ENCODE assay signal across 9 mouse cellular contexts in genomic region chr13:108317414-108317813, GRCm38 (mm10). TPM values are rescaled to one million over a fixed set of nuclear protein-coding genes. Genes with fewer than 3 reads are reported as not detected.
DNase-seq lines count a peak whose midpoint lies in the region; ATAC-seq lines count a peak whose summit lies in the region.
"Had no signal": no experiment of that assay in that cellular context is flagged by ENCODE, and none has a peak within 500 bp of the region (broad histone marks: within the 10 kb centered on the region; RNA-seq: fewer than 3 reads in every experiment).

No protein-coding gene starts in this region.

- peaks cover 4% of the 10 kb centered on the region; the same call in 1 of the 2 replicates for H3K9me3 ChIP-seq in heart, embryonic 16.5 days (replicated peaks; ENCODE audit: control insufficient read depth, low read length)
- H3K9me3 ChIP-seq in neural tube, embryonic 12.5 days: no peaks in the 10 kb centered on the region
- no peaks in the 10 kb centered on the region for H3K9me3 ChIP-seq in neural tube, embryonic 15.5 days (replicated peaks)
- H3K9me3 ChIP-seq in limb, embryonic 10.5 days (replicated peaks): no peaks in the 10 kb centered on the region
- no peaks in the 10 kb centered on the region for H3K9me3 ChIP-seq in neural tube, embryonic 13.5 days

- 79% methylated on average over 2 of the region's 2 CpGs for WGBS in heart, embryonic 16.5 days
- WGBS in neural tube, embryonic 12.5 days: 89% methylated on average over 2 of the region's 2 CpGs
- 95% methylated on average over 2 of the region's 2 CpGs for WGBS in neural tube, embryonic 15.5 days
- WGBS in limb, embryonic 10.5 days: 93% methylated on average over 2 of the region's 2 CpGs
- WGBS in neural tube, embryonic 13.5 days: 88% methylated on average over 2 of the region's 2 CpGs

- no peak overlapping the region for H3K9ac ChIP-seq in heart, embryonic 16.5 days (ENCODE audit: low read length)
- no peak overlapping the region for H3K9ac ChIP-seq in neural tube, embryonic 12.5 days
- no peak overlapping the region for H3K9ac ChIP-seq in neural tube, embryonic 15.5 days (replicated peaks)
- no peak overlapping the region for H3K9ac ChIP-seq in neural tube, embryonic 13.5 days

- ATAC-seq in heart, embryonic 16.5 days (replicated peaks; ENCODE audit: extremely low read depth, insufficient read depth, low FRiP score): no peak
- no peak for ATAC-seq in neural tube, embryonic 12.5 days (ENCODE audit: low FRiP score, low read depth)
- ATAC-seq in neural tube, embryonic 15.5 days (ENCODE audit: low FRiP score): no peak
- no peak for ATAC-seq in neural tube, embryonic 13.5 days (ENCODE audit: low read depth)

- peak overlapping the region; percentile 99 for H3K4me2 ChIP-seq in heart, embryonic 16.5 days (ENCODE audit: low read depth, low read length)
- H3K4me2 ChIP-seq in neural tube, embryonic 12.5 days (replicated peaks): peak overlapping the region; percentile 94
- no peak overlapping the region for H3K4me2 ChIP-seq in neural tube, embryonic 15.5 days
- peak overlapping the region; percentile 94; the same call in 1 of the 2 replicates for H3K4me2 ChIP-seq in neural tube, embryonic 13.5 days

- peaks cover 15% of the 10 kb centered on the region for H3K4me1 ChIP-seq in heart, embryonic 16.5 days (ENCODE audit: control insufficient read depth, insufficient read depth, low read length)
- peaks cover 11% of the 10 kb centered on the region for H3K4me1 ChIP-seq in neural tube, embryonic 12.5 days
- peaks cover 10% of the 10 kb centered on the region for H3K4me1 ChIP-seq in neural tube, embryonic 15.5 days
- peaks cover 24% of the 10 kb centered on the region for H3K4me1 ChIP-seq in limb, embryonic 10.5 days
- H3K4me1 ChIP-seq in neural tube, embryonic 13.5 days (replicated peaks): peaks cover 16% of the 10 kb centered on the region

- H3K36me3 ChIP-seq in heart, embryonic 16.5 days (ENCODE audit: control insufficient read depth, insufficient read depth): no peaks in the 10 kb centered on the region
- H3K36me3 ChIP-seq in neural tube, embryonic 12.5 days: no peaks in the 10 kb centered on the region; the same call in 1 of the 2 replicates
- H3K36me3 ChIP-seq in neural tube, embryonic 15.5 days: no peaks in the 10 kb centered on the region
- peaks cover 21% of the 10 kb centered on the region for H3K36me3 ChIP-seq in limb, embryonic 10.5 days
- H3K36me3 ChIP-seq in neural tube, embryonic 13.5 days: no peaks in the 10 kb centered on the region

- no peak for DNase-seq in heart, adult 8-10 months (ENCODE audit: low spot score)
- no peak for DNase-seq in limb, embryonic 10.5 days (ENCODE audit: low spot score)
- DNase-seq in gastrocnemius, postnatal 36 days: no peak
- no peak for DNase-seq in gastrocnemius, adult 8-10 months (ENCODE audit: low spot score in 2 of 2)
- DNase-seq: kidney, adult 18-20 months had no signal

- intact Hi-C loops in gastrocnemius, postnatal 36 days (cut with DNase I): loop anchor here (5.0 kb wide), 1 partner anchor 105 kb away; the partner anchor contains the start of gene Elovl7

- peaks cover 36% of the 10 kb centered on the region for H3K27me3 ChIP-seq in heart, embryonic 16.5 days (ENCODE audit: control insufficient read depth, insufficient read depth, low read length)
- H3K27me3 ChIP-seq in neural tube, embryonic 12.5 days (replicated peaks): no peaks in the 10 kb centered on the region
- no peaks in the 10 kb centered on the region for H3K27me3 ChIP-seq in neural tube, embryonic 15.5 days (replicated peaks)
- no peaks in the 10 kb centered on the region for H3K27me3 ChIP-seq in limb, embryonic 10.5 days (ENCODE audit: low read depth, poor library complexity, severe bottlenecking)
- H3K27me3 ChIP-seq in neural tube, embryonic 13.5 days: no peaks in the 10 kb centered on the region

- no peak overlapping the region for H3K27ac ChIP-seq in heart, embryonic 16.5 days (ENCODE audit: low read length)
- H3K27ac ChIP-seq in neural tube, embryonic 12.5 days: no peak overlapping the region
- no peak overlapping the region for H3K27ac ChIP-seq in neural tube, embryonic 15.5 days (replicated peaks)
- H3K27ac ChIP-seq in limb, embryonic 10.5 days: no peak overlapping the region
- H3K27ac ChIP-seq in neural tube, embryonic 13.5 days (replicated peaks): no peak overlapping the region

- H3K4me3 ChIP-seq in heart, embryonic 16.5 days (ENCODE audit: low read length): peak overlapping the region; percentile 83
- peak overlapping the region; percentile 73; the same call in 1 of the 2 replicates for H3K4me3 ChIP-seq in neural tube, embryonic 12.5 days
- no peak overlapping the region for H3K4me3 ChIP-seq in neural tube, embryonic 15.5 days (replicated peaks)
- H3K4me3 ChIP-seq in limb, embryonic 10.5 days: peak overlapping the region; percentile 92
- H3K4me3 ChIP-seq in neural tube, embryonic 13.5 days: no peak overlapping the region

RNA-seq across cellular contexts. Expression of gene Depdc1b, which starts 1.3 kb away (rescaled TPM):
- polyA plus RNA-seq in heart, embryonic 16.5 days (2015; fragmentation: Nextera tagmentation; extraction: Ambion mirVana): 5.1 and 6.4 TPM in 2 replicates
- under 1 TPM in 3 of 4 experiments, not detected in 1; 0.16 to 0.56 (median 0.43) TPM for total RNA-seq in heart, adult 8-10 months (2022)
- 10.1 and 11.4 TPM in 2 replicates for polyA plus RNA-seq in neural tube, embryonic 12.5 days (2016; fragmentation: Nextera tagmentation; extraction: Ambion mirVana)
- 1.0 and 3.2 TPM in 2 replicates for polyA plus RNA-seq in neural tube, embryonic 15.5 days (2015; fragmentation: Nextera tagmentation; extraction: Ambion mirVana)
- 20.9 and 22.0 TPM in 2 replicates for polyA plus RNA-seq in limb, embryonic 10.5 days (2016; fragmentation: Nextera tagmentation; extraction: Ambion mirVana)
- 2.5 and 3.2 TPM in 2 replicates for polyA plus RNA-seq in neural tube, embryonic 13.5 days (2015; fragmentation: Nextera tagmentation; extraction: Ambion mirVana)
- under 1 TPM; 0.20 TPM for total RNA-seq in gastrocnemius, postnatal 36 days (2021)
- total RNA-seq in gastrocnemius, adult 8-10 months (2022): not detected

Comparison
In these comparisons a context has a peak if more than half of its experiments do, and no peak if none do; other contexts are left out.
1. H3K4me3 ChIP-seq: peak in heart, embryonic 16.5 days (single experiment), neural tube, embryonic 12.5 days (single experiment) and limb, embryonic 10.5 days (single experiment); none in neural tube, embryonic 15.5 days (single experiment) and neural tube, embryonic 13.5 days (single experiment).